ENCODE assay signal across 22 mouse cellular contexts in the genomic region with DNA sequence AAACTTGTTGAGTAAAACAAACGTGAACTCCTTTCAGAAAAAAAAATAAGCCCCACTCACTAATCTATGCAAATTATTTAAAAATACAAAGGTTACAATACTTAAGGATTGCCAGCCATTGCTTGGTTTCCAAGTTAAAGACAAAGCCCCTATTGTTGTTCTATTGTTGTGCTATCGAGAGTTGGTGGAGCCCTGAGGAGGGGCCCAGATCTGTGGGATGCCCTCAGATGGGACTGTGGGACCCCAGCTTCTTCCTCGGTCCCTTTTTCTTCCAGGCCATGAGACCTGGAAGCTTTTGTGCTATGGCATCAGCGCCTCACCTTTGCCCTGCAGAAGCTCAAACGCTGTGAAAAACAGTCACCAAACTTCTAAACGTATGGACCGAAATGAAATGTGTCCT. TPM values are rescaled to one million over a fixed set of nuclear protein-coding genes. Genes with fewer than 3 reads are reported as not detected.
DNase-seq lines count a peak whose midpoint lies in the region; ATAC-seq lines count a peak whose summit lies in the region.
"Had no signal": no experiment of that assay in that cellular context is flagged by ENCODE, and none has a peak within 500 bp of the region (broad histone marks: within the 10 kb centered on the region; RNA-seq: fewer than 3 reads in every experiment).

No protein-coding gene starts in this region.

- H3K27me3 ChIP-seq in midbrain, embryonic 11.5 days (ENCODE audit: control insufficient read depth, insufficient read depth, low read length), result no peaks in the 10 kb centered on the region
- no peaks in the 10 kb centered on the region; the same call in 1 of the 2 replicates for H3K27me3 ChIP-seq in midbrain, embryonic 16.5 days (ENCODE audit: control insufficient read depth, insufficient read depth, low read depth, low read length)
- H3K27me3 ChIP-seq: embryonic facial prominence, embryonic 12.5 days; heart, embryonic 13.5 days; liver, embryonic 12.5 days; stomach, embryonic 15.5 days had no signal

- peak; percentile 71 for ATAC-seq in midbrain, embryonic 11.5 days (ENCODE audit: low FRiP score)
- no peak for ATAC-seq in midbrain, embryonic 16.5 days
- ATAC-seq: CD4-positive, CD25-positive, alpha-beta regulatory T cell, adult 4 months; liver, embryonic 12.5 days had no signal

- H3K36me3 ChIP-seq in midbrain, embryonic 11.5 days (ENCODE audit: control insufficient read depth, insufficient read depth, low read length), result no peaks in the 10 kb centered on the region
- no peaks in the 10 kb centered on the region for H3K36me3 ChIP-seq in midbrain, embryonic 16.5 days (ENCODE audit: control insufficient read depth, insufficient read depth, low read length)
- H3K36me3 ChIP-seq: embryonic facial prominence, embryonic 12.5 days; heart, embryonic 13.5 days; liver, embryonic 12.5 days; stomach, embryonic 15.5 days had no signal

- peak overlapping the region; percentile 12; the same call in 1 of the 2 replicates for H3K4me2 ChIP-seq in midbrain, embryonic 11.5 days
- H3K4me2 ChIP-seq in midbrain, embryonic 16.5 days (ENCODE audit: low read length), result no peak overlapping the region
- H3K4me2 ChIP-seq: embryonic facial prominence, embryonic 12.5 days; heart, embryonic 13.5 days; liver, embryonic 12.5 days; lung, embryonic 14.5 days; stomach, embryonic 15.5 days had no signal

- no peaks in the 10 kb centered on the region for H3K9me3 ChIP-seq in midbrain, embryonic 11.5 days (ENCODE audit: control insufficient read depth, low read length)
- H3K9me3 ChIP-seq in midbrain, embryonic 16.5 days (replicated peaks; ENCODE audit: control insufficient read depth, low read length, poor library complexity, severe bottlenecking), result no peaks in the 10 kb centered on the region
- H3K9me3 ChIP-seq: embryonic facial prominence, embryonic 12.5 days; heart, embryonic 13.5 days; liver, embryonic 12.5 days; stomach, embryonic 15.5 days had no signal

- peak; percentile 7 for DNase-seq in embryo, embryonic 10 days (ENCODE audit: low spot score)
- DNase-seq in embryo, embryonic 9.5 days (ENCODE audit: extremely low spot score), result no peak
- DNase-seq in midbrain, embryonic 11.5 days (ENCODE audit: low spot score, missing footprints), result peak; percentile 92
- DNase-seq in mesoderm, embryonic 11.5 days (ENCODE audit: low read depth, low spot score), result peak; percentile 24
- DNase-seq in layer of hippocampus, adult 11-12 months (ENCODE audit: low spot score), result no peak
- no peak for DNase-seq in right cerebral cortex, postnatal 4 days
- no peak for DNase-seq in lung, postnatal 14 days
- DNase-seq: adrenal gland, adult 2 months; cerebellum, postnatal 25 days; heart, postnatal 4 days; kidney, adult 11 months; kidney, postnatal 14 days; layer of hippocampus, adult 9-11 months; lung, embryonic 14.5 days; thymus, adult 2 months had no signal

- peak overlapping the region; percentile 8; the same call in 1 of the 2 replicates for H3K27ac ChIP-seq in midbrain, embryonic 11.5 days (ENCODE audit: low read depth, low read length)
- H3K27ac ChIP-seq in midbrain, embryonic 16.5 days (ENCODE audit: low read length), result no peak overlapping the region
- H3K27ac ChIP-seq: embryonic facial prominence, embryonic 12.5 days; heart, embryonic 13.5 days; liver, embryonic 12.5 days; stomach, embryonic 15.5 days had no signal

- WGBS in midbrain, embryonic 11.5 days, result 22% methylated on average over 7 of the region's 7 CpGs
- WGBS in midbrain, embryonic 16.5 days, result 21% methylated on average over 7 of the region's 7 CpGs

- peaks cover 13% of the 10 kb centered on the region for H3K4me1 ChIP-seq in midbrain, embryonic 11.5 days (ENCODE audit: control insufficient read depth, insufficient read depth, low read length)
- peaks cover 6% of the 10 kb centered on the region; the same call in 1 of the 2 replicates for H3K4me1 ChIP-seq in midbrain, embryonic 16.5 days (ENCODE audit: control insufficient read depth, insufficient read depth, low read length)
- H3K4me1 ChIP-seq: embryonic facial prominence, embryonic 12.5 days; stomach, embryonic 15.5 days had no signal

- H3K9ac ChIP-seq in midbrain, embryonic 11.5 days (ENCODE audit: low read length), result no peak overlapping the region
- H3K9ac ChIP-seq in midbrain, embryonic 16.5 days (ENCODE audit: low read depth, low read length), result no peak overlapping the region
- H3K9ac ChIP-seq: embryonic facial prominence, embryonic 12.5 days; heart, embryonic 13.5 days; liver, embryonic 12.5 days; lung, embryonic 14.5 days; stomach, embryonic 15.5 days had no signal

- H3K4me3 ChIP-seq in midbrain, embryonic 11.5 days (ENCODE audit: low read depth, low read length), result no peak overlapping the region
- no peak overlapping the region for H3K4me3 ChIP-seq in midbrain, embryonic 16.5 days (ENCODE audit: low read depth, low read length)
- H3K4me3 ChIP-seq: embryonic facial prominence, embryonic 12.5 days; heart, embryonic 13.5 days; liver, embryonic 12.5 days; stomach, embryonic 15.5 days had no signal

RNA-seq across cellular contexts. Expression of a gene that starts 37.9 kb away (rescaled TPM):
- polyA plus RNA-seq in midbrain, embryonic 11.5 days (2014; fragmentation: Nextera tagmentation; extraction: Ambion mirVana), result 8.9 and 10.4 TPM in 2 replicates
- polyA plus RNA-seq in midbrain, embryonic 16.5 days (2015; fragmentation: Nextera tagmentation; extraction: Ambion mirVana), result 2.2 and 4.4 TPM in 2 replicates

RNA-seq across cellular contexts. Expression of a gene that starts 51.7 kb away (rescaled TPM):
- polyA plus RNA-seq in midbrain, embryonic 11.5 days (2014; fragmentation: Nextera tagmentation; extraction: Ambion mirVana), result 0.08 and 0.27 TPM in 2 replicates
- polyA plus RNA-seq in midbrain, embryonic 16.5 days (2015; fragmentation: Nextera tagmentation; extraction: Ambion mirVana), result not detected in 2 replicates
- polyA plus RNA-seq: CD4-positive, CD25-positive, alpha-beta regulatory T cell, adult 4 months; embryonic facial prominence, embryonic 12.5 days; limb, embryonic 11.5 days had no signal

Comparison
In these comparisons a context has a peak if more than half of its experiments do, and no peak if none do; other contexts are left out.
1. DNase-seq: peak in embryo, embryonic 10 days (single experiment), midbrain, embryonic 11.5 days (single experiment) and mesoderm, embryonic 11.5 days (single experiment); none in embryo, embryonic 9.5 days (single experiment), layer of hippocampus, adult 11-12 months (single experiment), right cerebral cortex, postnatal 4 days (single experiment) and lung, postnatal 14 days (single experiment).